Comparison of ENCODE assay signal across 20 mouse cellular contexts in the genomic region with DNA sequence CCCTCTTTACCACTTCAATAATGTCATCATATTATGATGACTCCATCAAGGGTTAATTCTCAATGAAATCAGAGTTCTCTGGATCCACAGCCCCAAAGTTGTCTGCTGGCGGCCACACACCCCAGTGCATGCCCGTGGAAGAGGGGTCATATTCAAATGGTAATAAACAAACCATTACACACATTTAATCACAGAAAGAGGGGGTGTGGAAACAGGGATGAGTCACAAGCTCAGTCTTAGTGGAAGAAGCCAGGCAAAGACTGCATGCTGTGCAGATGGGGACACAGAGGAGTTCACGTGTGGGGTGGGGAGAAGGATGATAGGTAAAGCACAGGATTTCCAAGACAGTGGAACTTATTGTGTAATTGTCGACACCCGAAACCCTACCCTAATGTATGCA. TPM values are rescaled to one million over a fixed set of nuclear protein-coding genes. Genes with fewer than 3 reads are reported as not detected.
"Had no signal": no experiment of that assay in that cellular context is flagged by ENCODE, and none has a peak within 500 bp of the region (broad histone marks: within the 10 kb centered on the region; RNA-seq: fewer than 3 reads in every experiment).

No protein-coding gene starts in this region.

- H3K4me3 ChIP-seq: layer of hippocampus, adult 2 months; left cerebral cortex, adult 2 months; liver, embryonic 13.5 days had no signal

- H3K27ac ChIP-seq: kidney, postnatal 0 days; layer of hippocampus, adult 2 months; left cerebral cortex, adult 2 months; liver, embryonic 13.5 days had no signal

- H3K9ac ChIP-seq: liver, embryonic 13.5 days had no signal

- H3K4me2 ChIP-seq: liver, embryonic 13.5 days; midbrain, embryonic 11.5 days had no signal

- H3K9me3 ChIP-seq: liver, embryonic 13.5 days had no signal

- H3K36me3 ChIP-seq: liver, embryonic 13.5 days had no signal

- H3K27me3 ChIP-seq: liver, embryonic 13.5 days had no signal

- DNase-seq: kidney, postnatal 25 days; layer of hippocampus, adult 9-11 months; liver, embryonic 13.5 days; lung, adult 2 months; lung, postnatal 14 days; lung, postnatal 4 days; midbrain, embryonic 14.5 days; thymus, adult 2 months; thymus, postnatal 14 days; thymus, postnatal 4 days had no signal

RNA-seq across cellular contexts. Expression of a gene that starts 34.9 kb away (rescaled TPM):
- polyA plus RNA-seq: limb, embryonic 11.5 days; midbrain, embryonic 11.5 days; midbrain, embryonic 14.5 days; midbrain, postnatal 0 days; neural tube, embryonic 11.5 days; neural tube, embryonic 14.5 days had no signal

RNA-seq across cellular contexts. Expression of a gene that starts 59.1 kb away (rescaled TPM):
- polyA plus RNA-seq: limb, embryonic 11.5 days; limb, embryonic 14.5 days; midbrain, embryonic 11.5 days; midbrain, embryonic 14.5 days; midbrain, postnatal 0 days; neural tube, embryonic 11.5 days; neural tube, embryonic 14.5 days; spleen, adult 2 months had no signal
